Mouse (Mus musculus): ENCODE results near the gene Sema4d.
"Not testable (repeated sequence)": the region's sequence is repeated elsewhere in the genome, so short reads cannot be mapped to it uniquely, and the experiment has no call there.

Sema4d gene

DNA sequence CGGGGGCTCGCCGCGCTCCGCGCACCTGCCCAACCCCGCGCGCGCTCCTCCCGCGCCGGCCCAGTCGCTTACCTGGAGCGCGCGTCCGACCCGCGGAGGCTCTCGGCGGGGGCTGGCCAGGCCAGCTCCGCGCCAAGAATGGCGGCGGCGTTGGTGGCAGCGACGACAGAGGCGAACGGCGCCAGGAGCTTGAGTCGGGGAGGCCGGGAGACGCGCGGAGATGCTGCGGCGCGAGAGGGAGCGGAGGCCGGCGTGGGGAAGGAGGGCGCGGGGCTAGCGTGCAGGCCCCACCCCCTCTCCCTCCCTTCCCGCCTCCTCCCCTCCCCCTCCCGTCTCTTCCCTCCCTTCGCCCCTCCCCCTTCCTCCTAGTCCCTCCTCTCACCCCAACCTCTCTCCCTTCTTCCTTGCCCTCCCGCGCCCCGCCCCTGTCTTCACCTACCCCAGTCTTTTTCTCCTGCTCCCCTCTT, at the start of gene Sema4d:
Gene Sema4d, minus strand, starts transcription at position 323 of the 467 bp plus-strand sequence.
- DNase-seq, result peak; percentile 66

DNA sequence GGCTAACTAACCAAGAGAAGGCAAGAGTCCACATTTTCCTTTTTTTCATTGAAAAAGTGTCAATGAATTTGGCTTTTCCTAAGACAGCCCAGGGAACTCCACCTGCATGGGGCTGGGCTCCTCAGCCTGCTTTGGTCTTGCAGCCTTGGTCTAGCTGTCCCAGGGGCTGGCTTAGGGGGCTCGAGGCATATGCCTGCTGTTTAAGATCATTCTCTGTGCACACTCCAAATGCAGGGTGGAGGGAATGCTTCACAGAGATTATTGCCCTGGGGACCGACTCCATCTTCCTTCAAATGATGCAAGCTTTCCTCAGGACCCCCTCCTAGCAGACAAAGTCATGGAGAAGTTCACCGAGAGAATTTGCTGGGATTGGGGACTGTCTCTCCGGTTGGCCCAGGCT, 49.8 kb upstream of the Sema4d start:
- no peak for DNase-seq

DNA sequence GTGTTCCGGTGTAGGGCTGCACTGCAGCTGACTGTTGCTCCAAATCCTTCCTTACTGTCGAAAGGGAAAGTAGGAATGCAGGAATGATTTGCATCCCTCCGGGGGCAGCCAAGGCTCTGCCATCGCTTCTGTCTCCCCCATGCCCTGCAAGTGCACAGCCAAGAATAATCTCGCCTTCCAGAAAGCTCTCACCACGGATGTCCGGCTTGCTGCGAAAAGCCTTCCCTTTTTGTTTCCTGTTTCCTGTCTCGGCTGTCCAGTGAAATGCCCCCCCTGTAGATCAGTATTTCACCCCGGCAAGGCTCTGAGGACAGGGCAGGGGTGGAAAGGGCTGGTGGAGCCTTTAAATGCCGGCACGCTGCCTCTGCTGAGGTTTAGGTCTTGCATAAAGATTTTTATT, 49.2 kb upstream of the Sema4d start:
- DNase-seq, result peak; percentile 32

DNA sequence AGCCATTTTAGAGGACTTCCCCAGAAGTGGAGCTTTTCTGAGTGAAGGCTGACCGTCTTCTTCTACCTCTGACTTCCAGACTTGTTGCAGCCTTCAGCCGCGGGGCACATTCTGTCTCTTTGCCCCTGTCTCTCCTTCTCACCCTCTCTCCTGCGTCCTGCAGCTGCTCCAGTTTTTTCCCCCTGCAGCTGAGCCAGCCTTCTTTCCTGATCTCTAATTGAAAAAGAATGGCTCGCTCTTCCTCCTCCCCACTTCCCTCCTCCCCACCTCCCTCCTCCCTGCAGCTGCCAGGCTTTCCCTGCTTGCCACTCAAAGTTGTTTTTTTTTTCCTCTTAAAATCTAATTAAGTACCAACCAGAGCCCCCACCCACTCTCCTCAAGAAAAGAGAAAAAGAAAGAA, 48.6 kb upstream of the Sema4d start:
- no peak for DNase-seq

DNA sequence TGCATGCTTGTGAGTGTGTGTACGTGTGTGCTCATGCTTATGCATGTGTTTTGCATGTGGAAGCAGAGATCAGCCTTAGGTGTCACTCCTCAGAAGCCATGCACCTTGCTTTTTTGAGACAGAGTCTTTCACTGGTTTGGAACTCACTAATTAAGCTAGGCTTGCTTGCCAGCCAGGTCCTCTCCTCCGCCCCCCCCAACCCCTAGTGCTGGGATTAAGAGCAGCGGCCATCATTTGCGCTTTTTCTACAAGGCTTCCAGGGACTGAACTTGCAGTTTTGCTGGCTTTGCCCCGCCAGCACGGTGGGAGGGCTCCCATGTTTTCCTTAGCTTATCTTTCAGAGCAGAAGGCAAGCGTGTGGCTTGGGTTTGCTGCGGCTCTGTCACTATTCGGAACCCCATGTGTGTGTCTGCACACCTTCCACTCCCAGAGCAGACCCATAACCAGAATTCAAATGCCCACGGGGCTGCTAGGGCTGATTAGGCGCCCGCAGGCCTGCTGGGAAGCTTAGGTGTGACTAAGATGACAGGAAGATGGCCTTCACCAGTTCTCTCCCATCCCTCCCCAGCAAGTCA, 48.1 kb upstream of the Sema4d start:
- DNase-seq, result no peak

DNA sequence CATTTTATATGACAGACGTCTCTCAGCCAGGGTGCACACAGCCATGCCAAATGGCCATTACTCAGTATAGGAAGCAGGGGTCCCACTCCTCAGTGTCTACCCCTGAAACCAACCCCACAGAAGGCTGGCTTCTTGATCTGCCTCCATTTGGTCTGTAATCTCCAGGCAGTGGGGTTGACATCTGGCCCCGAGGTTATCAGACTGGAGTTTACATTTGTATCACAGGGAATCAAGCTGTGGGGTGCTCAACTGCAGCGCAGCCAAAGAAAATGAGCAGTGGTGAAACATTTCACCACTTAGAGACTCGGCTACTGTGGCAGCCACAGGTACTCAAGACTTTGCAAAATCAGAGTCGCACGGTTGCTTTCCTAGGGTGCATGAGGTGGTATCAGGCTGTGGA, 47.2 kb upstream of the Sema4d start:
- no peak for DNase-seq

DNA sequence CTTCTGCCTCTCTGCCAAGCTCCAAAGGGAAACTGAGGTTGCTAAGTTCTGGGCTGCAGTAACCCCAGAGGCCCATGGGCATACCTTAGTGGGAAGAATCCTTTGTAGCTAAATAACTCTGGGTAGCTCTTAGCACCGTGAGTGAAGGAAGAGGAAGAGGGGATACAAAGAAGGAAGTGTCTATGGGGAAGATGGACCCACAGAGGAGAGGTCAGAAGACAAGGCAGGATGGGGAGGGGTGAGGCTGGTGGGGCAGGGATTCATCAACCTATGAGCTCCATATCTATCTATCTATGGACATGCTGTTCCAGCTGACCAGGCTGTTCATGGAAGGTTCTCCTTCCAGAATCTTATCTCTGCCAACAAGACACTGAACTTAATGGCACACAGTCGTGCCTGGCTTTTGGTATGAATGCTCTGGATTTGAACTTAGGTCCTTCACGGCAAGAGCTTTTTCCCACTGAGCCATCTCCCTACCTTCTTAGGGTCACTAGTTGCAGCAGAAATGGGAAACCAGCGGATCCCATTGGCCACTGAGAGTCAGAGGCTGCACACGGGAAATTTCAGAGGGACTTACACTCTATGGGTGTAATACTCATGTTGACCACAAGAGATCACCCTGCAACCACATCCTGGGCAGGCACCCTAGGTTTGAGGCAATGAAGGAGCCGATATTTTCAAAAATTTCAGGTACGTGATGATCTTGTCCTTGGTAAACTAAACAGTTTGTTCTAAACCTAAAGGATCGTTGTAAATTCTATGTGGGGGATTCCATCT, 45.9 kb upstream of the Sema4d start:
- DNase-seq, result peak; percentile 58

DNA sequence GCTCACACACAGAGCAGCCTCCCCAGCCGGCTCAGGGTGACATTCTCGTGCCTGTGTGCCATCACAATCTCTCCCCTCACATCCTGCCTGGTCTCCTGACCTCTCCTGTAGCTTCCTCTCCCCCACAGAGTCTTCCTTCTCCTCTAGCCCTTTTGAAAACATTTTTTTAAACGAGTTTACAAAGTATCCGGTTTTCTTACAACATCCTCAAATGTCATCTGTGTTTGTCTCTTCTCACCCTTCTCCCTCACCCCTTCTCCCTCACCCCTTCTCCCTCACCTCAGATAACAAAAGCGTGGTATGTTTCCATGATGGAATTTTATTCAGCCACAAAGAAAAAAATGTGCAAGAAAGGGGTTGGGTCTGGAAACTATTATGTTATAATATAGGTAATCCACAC, 43.9 kb upstream of the Sema4d start:
- DNase-seq, result no peak

DNA sequence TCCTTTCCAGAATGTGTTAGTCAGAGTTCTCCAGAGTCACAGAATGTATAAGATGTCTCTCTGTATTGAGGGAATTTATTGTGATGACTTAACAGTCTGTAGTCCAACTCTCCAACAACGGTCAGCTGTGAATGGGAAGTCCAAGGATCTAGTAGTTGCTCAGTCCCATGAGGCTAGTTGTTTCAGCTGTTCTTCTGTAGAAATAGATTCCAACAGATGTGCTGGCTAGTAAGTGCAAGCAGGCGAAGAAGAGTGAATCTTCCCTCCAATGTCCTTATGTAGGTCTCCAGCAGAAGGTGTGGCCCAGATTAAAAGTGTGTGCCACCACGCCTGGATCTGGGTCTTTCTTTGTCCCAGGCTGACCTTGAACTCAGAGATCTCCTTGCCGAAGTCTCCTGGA, 41.7 kb upstream of the Sema4d start:
- DNase-seq, result not testable (repeated sequence)

DNA sequence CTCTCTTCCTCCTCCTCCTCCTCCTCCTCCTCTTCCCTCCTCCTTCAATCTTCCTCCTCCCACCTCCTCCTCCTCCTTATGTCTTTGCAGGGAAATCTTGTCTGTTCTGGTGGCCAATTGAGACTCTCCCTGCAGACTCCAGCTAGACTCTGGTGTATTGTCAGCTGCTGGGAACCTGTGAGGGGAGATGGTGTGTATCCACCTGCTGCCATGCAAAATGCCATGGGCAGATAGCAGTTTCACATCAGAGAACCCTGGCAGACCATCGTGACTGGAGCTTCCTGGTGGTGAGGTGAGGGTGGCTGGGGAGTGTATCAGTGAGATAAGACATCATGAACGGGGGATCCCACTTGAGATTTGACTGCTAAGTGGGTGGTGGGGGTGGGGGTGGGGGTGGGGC, 41.0 kb upstream of the Sema4d start:
- no peak for DNase-seq

DNA sequence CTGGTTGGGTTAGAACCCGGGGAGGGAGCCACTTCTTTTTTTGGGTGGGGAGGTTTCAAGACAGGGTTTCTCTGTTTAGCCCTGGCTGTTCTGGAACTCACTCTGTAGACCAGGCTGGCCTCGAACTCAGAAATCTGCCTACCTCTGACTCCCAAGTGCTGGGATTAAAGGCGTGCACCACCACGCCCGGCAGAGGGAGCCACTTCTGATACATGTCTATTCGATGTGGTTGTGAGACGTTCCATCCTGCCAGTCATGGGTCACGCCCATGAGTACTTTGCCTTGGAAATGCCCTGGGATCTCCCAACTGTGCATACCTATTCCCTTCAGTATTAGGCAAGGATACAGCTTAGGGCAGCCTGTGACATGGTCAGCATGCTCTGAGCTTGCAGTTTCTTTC, 40.5 kb upstream of the Sema4d start:
- peak; percentile 36 for DNase-seq

DNA sequence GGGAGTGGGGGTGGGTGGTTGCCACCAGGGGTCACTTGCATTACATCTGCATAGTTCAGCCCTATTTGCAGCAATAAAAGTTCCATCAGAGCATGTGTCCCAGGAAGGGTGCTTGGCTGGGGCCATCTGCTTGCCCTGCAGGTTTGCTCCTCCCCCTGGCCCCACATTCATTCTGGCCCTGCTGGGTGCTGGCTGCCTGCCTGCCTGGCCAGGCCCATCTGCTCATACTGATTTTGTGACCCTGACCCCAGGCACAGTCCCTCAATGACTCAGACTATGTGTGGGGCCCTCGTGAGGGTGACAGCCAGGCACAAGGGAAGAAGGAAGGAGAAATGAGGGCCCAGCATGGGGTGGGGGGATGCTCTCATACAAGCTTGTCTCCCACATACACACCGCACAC, 40.1 kb upstream of the Sema4d start:
- peak; percentile 36 for DNase-seq

DNA sequence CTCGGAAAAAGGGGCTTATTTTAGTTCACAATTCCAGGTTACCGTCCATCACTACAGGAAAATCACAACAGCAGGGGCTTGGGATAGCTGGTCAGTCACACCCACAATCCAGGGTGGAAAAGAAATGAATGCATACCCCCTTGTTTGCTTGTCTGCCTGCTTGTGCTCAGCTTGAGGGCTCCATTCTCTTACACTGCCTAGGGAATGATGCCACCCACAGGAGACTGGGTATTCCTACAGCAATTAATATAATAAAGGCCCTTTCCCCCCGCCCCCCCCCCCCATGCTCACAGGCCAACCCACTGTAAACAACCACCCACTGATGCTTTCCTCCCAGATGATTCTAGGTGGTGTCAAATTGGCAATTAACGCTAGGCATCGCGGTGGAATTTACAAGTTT, 38.9 kb upstream of the Sema4d start:
- DNase-seq, result no peak

DNA sequence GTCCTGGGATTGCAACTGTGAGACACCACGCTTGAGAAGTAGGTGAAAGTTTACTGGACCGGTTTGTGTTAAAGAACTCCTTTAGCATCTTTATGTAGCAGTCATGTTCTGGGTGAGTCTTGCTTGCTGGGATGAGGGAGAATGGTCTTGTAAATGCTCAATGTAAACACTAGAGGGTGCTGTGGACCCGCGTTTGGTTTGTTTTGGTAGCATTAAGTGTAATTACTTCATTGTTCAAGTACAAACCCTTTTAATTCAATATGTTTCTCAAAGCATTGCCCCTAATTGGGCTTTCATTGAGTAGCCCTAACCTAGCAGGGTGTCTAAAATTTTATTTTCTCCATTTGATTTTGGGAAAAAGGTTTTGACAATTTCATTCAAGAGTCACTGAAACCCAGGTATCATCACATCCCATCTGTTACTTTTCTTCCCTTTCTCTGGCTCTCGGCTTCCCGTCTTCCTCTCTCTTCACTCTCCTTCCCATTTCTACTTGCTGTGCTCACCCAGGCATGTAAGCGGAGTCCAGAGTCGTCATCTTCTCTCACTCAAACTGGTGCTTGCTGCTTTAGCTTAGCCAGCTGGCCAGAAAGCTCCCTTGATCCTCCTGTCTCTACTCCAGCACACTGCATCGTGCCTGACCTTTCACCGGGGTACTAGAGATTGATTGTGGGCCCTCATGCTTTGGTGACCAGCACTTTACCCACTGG, 37.4 kb upstream of the Sema4d start:
- peak; percentile 55 for DNase-seq

DNA sequence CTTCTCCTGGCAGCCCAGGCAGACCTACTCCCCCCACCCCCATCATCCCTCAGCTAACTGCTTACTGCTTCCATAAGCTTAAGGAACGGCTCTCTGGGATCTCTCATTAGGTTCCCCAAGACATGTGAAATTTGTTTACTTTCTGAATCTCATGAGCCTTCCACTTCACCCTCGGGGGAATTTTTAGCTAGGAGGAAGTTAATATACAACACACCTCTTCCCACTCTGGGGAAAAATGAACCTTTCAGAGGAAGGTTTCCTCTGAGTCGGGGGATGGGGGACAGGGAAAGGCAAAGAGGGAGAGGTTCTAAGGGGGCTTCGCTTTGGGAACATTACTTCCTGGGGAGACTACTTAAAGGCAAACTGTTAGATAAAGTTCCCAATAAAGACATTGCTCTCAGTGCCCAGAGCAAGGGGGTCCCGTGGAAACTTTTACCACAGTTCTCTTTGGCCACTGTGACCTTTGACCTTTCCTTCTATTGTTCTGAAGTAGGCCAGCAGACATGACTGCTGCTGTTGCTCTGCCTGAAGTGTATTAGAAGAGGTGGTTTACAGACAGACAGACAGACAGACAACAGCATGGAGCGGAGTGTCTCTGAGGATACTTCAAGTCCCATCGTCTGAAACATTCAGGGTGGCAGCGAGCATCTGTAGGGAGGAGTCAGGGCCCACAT, 30.4 kb upstream of the Sema4d start:
- no peak for DNase-seq

DNA sequence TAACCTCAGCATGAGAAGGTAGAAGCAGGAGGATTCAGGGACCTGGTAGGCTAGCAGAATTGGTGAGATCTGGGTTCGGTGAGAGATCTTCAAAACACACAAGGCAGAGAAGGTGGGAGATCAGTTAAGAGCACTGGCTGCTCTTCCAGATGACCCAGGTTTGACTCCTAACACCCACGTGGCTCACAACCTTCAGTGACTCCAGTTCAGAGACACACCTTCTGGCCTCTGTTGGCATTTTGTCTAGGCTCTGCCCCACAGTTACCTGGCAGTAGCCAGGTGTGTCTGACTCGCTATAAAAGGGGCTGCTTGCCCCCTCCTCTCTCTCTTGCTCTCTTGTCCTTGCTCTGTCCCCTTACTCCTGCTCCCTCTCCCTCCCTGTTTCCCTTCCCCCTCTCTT, 28.4 kb upstream of the Sema4d start:
- DNase-seq, result no peak

DNA sequence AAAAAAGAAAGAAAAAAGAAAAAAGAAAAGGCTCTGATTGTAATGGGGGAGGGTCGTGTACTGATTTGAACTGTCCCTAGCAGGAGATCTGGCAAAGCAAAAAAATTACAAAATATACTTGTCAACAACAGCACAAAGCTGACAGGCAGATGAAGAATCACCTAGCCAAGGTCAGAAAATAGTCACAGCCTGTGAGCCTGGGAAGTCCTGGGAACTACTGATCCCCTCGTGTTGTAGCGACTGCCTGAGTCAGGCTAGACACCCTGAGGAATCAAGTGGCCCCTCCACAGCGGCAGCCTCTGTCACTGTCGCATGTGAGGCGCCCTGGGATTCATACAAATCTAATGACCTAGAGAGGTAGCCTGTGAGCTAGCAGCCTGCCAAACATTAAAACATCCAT, 25.8 kb upstream of the Sema4d start:
- no peak for DNase-seq

DNA sequence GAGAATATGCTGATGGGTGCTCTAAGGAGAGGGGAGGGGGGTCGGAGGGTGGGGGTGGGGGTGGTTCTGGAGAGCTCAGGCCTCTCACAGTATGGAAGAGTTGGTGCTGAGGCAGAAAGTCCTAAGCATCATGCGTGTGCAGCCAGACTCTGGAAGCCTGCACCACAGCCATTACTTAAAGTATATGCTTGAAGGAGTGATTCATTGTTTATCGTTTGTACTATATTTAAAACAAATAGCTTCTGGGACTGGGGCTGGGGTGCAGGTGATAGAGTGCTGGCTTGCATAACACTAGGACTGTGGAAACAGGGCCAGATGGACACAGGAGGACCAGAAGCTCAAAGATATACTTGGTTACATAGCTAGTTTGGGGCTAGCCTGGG, 25.4 kb upstream of the Sema4d start:
- DNase-seq, result no peak

DNA sequence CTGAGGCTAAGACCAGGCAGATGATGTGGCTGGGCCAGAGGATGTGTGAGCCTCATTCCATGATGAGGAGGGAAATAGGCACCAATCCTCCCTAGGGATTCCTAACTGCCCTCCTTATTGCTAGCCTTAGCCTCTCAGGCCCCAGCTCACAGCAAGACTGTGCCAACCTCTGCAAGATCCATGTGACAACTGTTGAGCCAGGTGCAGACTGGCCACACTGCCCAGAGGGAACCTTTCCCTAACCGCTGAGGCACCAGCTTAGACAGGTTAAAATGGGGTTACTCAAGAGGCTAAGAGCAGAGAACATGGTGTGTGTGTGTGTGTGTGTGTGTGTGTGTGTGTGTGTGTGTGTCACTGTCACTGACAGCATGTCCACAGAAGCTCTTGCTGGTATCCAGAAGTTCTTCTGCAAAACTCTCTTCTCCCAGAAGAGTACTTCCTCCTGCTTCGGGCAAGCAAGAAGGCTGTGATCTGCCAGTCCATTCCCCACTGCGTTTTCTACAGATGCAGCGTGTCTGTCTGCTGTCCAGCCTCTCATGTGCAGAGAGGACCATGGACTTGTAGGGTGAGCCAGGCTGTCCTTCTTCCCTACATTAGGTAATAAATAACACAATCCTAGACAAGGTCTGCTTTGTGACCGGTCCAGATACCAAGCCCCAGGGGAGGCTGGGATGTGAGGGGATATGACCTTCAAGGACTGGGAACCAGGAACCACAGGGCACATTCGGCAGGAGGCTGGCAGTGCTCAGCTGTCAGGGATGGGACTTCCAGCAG, 24.8 kb upstream of the Sema4d start:
- DNase-seq, result no peak

DNA sequence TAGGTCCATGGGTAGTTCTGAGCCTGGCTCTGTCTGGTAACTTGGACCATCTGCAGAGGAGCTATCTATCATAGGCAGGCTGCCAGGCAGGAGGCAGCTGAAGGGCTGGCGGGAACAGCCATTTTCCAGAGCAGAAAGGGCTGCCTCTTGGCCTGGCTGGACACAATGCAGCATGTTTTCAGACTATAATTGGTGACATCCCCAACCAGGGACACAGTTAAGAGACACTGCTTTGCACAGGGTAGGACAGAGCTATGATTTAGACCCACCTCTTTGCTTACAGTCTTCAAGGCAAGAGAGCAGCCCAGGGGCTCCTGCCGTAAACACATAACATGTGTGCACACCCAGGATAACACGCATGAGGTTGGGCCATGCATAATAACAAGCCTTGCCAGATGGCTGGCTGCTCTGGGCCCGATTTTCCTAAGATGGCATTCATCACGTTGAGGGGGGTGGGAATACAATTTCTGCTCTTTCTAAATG, 23.1 kb upstream of the Sema4d start:
- peak; percentile 56 for DNase-seq

DNA sequence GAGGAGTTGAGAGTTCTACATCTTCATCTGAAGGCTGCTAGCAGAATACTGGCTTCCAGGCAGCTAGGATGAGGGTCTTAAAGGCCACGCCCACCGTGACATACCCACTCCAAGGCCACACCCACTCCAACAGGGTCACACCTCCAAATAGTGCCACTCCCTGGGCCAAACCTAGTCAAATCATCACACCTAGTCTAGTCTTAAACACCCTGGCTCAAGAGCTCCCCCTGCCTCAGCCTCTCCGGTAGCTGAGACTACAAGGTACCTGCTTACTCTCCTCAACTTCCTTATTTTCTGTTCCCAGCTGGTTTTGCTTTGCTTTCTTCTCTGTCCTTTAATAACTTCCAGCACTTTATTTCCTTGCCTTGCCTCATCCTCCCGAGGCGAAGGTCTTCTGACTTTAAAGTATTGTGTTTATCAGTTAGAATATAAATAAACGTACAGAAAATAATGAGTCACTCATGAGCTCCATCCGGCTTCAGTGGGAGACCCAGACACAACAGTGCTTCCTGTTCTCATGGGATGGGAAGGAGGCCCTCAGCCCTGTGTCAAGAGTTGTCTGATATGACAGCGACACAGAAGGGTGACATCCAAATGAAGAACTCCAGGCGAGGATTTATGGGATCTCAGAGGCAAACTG, 22.4 kb upstream of the Sema4d start:
- peak; percentile 49 for DNase-seq

DNA sequence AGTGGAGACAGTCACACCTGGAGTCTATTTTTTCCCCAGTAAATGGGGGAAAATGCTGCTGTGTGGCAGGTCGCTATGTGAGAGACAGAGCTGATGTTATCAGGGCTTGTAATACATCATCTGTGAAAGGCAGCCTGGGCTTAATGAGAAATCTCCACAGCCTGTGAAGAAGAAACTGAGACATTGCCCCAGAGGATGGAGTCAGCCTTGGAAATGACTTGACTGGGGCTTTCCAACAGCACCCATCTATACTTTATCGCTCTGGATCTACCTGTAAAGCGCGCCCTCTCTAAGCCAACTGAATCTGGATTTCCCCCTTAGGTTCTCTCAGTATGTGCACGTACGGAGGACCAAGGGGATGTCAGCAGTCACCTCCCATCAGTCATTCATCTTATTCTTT, 21.1 kb upstream of the Sema4d start:
- DNase-seq, result no peak
